Mouse (Mus musculus): ENCODE results near the gene Gm10382.
"Not testable (repeated sequence)": the region's sequence is repeated elsewhere in the genome, so short reads cannot be mapped to it uniquely, and the experiment has no call there.

Gene Gm10382

GRCm38 (mm10) chr5:125418636-125419035 is 29.5 kb downstream of the Gm10382 start:
- no peak for DNase-seq (ENCODE audit: low read depth)

GRCm38 (mm10) chr5:125419124-125419523 is 30.0 kb downstream of the Gm10382 start:
- no peak for DNase-seq (ENCODE audit: low read depth)

GRCm38 (mm10) chr5:125425698-125426276 is 36.7 kb downstream of the Gm10382 start:
- no peak for DNase-seq (ENCODE audit: low read depth)

- no peak for DNase-seq (ENCODE audit: low read depth)
Measured at GRCm38 (mm10) chr5:125426343-125426742, 37.2 kb downstream of the Gm10382 start.

- not testable (repeated sequence) for DNase-seq (ENCODE audit: low read depth)
Measured at GRCm38 (mm10) chr5:125432324-125432723, 43.2 kb downstream of the Gm10382 start.

- peak; percentile 98 for DNase-seq (ENCODE audit: low read depth)
Measured at GRCm38 (mm10) chr5:125433793-125434337, 44.7 kb downstream of the Gm10382 start, which contains the start of gene Dhx37. Gene Dhx37 (minus strand): TSS chr5:125434121.

- DNase-seq (ENCODE audit: low read depth) = peak; percentile 34
Measured at GRCm38 (mm10) chr5:125434347-125434746, 45.2 kb downstream of the Gm10382 start.

All from NIH3T3 (cell line).